ENCODE assay signal across 7 mouse cellular contexts in genomic region chr9:75441691-75442131, GRCm38 (mm10). TPM values are rescaled to one million over a fixed set of nuclear protein-coding genes. Genes with fewer than 3 reads are reported as not detected.
A peak's percentile ranks its signal among the peaks of the same experiment; 100 is the strongest.
DNase-seq lines count a peak whose midpoint lies in the region; ATAC-seq lines count a peak whose summit lies in the region.

No protein-coding gene starts in this region.

- ATAC-seq in lung, embryonic 15.5 days (ENCODE audit: borderline replicate concordance, extremely low read depth, low FRiP score, low TSS enrichment), result peak; percentile 82
- ATAC-seq in heart, embryonic 15.5 days (replicated peaks; ENCODE audit: insufficient number of reproducible peaks, insufficient read depth, low FRiP score, low read depth), result peak; percentile 84

- peak overlapping the region; percentile 81 for H3K27ac ChIP-seq in lung, embryonic 15.5 days
- H3K27ac ChIP-seq in brown adipose tissue, adult 24 weeks (replicated peaks; ENCODE audit: low read depth, low read length), result no peak overlapping the region
- peak overlapping the region; percentile 77 for H3K27ac ChIP-seq in heart, embryonic 15.5 days

- under 1% methylated on average over 31 of the region's 31 CpGs for WGBS in lung, embryonic 15.5 days
- under 1% methylated on average over 31 of the region's 31 CpGs for WGBS in heart, embryonic 15.5 days

- H3K27me3 ChIP-seq in lung, embryonic 15.5 days, result no peaks in the 10 kb centered on the region
- H3K27me3 ChIP-seq in heart, embryonic 15.5 days, result no peaks in the 10 kb centered on the region

- H3K36me3 ChIP-seq in lung, embryonic 15.5 days, result peaks cover 14% of the 10 kb centered on the region
- H3K36me3 ChIP-seq in heart, embryonic 15.5 days, result peaks cover 12% of the 10 kb centered on the region

- H3K9me3 ChIP-seq in lung, embryonic 15.5 days, result no peaks in the 10 kb centered on the region
- H3K9me3 ChIP-seq in heart, embryonic 15.5 days (replicated peaks), result no peaks in the 10 kb centered on the region

- peaks cover 11% of the 10 kb centered on the region for H3K4me1 ChIP-seq in lung, embryonic 15.5 days
- H3K4me1 ChIP-seq in brown adipose tissue, adult 24 weeks (ENCODE audit: control insufficient read depth, insufficient read depth, insufficient read length, low read length), result no peaks in the 10 kb centered on the region
- peaks cover 12% of the 10 kb centered on the region for H3K4me1 ChIP-seq in heart, embryonic 15.5 days (replicated peaks)

- peak overlapping the region; percentile 62 for H3K9ac ChIP-seq in lung, embryonic 15.5 days
- H3K9ac ChIP-seq in heart, embryonic 15.5 days, result peak overlapping the region; percentile 86

- peak overlapping the region; percentile 60 for H3K4me3 ChIP-seq in lung, embryonic 15.5 days
- peak overlapping the region; percentile 76 for H3K4me3 ChIP-seq in brown adipose tissue, adult 24 weeks (ENCODE audit: insufficient read depth, low read depth, low read length)
- H3K4me3 ChIP-seq in heart, embryonic 15.5 days, result peak overlapping the region; percentile 91

- peak overlapping the region; percentile 68 for H3K4me2 ChIP-seq in lung, embryonic 15.5 days
- H3K4me2 ChIP-seq in heart, embryonic 15.5 days, result peak overlapping the region; percentile 89

- DNase-seq in lung, postnatal 14 days, result no peak
- peak; percentile 32 for DNase-seq in lung, postnatal 25 days (ENCODE audit: low spot score)
- DNase-seq in layer of hippocampus, adult 18-20 months (ENCODE audit: low spot score in 2 of 2), result no peak
- no peak for DNase-seq in adrenal gland, postnatal 10 days

RNA-seq across cellular contexts. Expression of gene Leo1, which starts 0.4 kb away (rescaled TPM):
- 37.3 and 38.1 TPM in 2 replicates for polyA plus RNA-seq in lung, embryonic 15.5 days (2015; fragmentation: Nextera tagmentation; extraction: Ambion mirVana)
- polyA plus RNA-seq in brown adipose tissue, adult 24 weeks (2012; ENCODE audit: insufficient read depth, insufficient read length, missing spikeins), result 19.0 and 21.4 TPM in 2 replicates
- 27.1 and 27.7 TPM in 2 replicates for polyA plus RNA-seq in heart, embryonic 15.5 days (2015; fragmentation: Nextera tagmentation; extraction: Ambion mirVana)
- total RNA-seq in layer of hippocampus, adult 18-20 months (2021), result 10 to 100 TPM; 22.9 to 23.2 TPM
- total RNA-seq in adrenal gland, postnatal 10 days (2021), result 10 to 100 TPM; 26.1 to 27.1 TPM

RNA-seq across cellular contexts. Expression of gene Mapk6, which starts 31.9 kb away (rescaled TPM):
- 45.0 and 49.7 TPM in 2 replicates for polyA plus RNA-seq in lung, embryonic 15.5 days (2015; fragmentation: Nextera tagmentation; extraction: Ambion mirVana)
- 12.0 and 16.0 TPM in 2 replicates for polyA plus RNA-seq in brown adipose tissue, adult 24 weeks (2012; ENCODE audit: insufficient read depth, insufficient read length, missing spikeins)
- 36.4 and 42.3 TPM in 2 replicates for polyA plus RNA-seq in heart, embryonic 15.5 days (2015; fragmentation: Nextera tagmentation; extraction: Ambion mirVana)
- 10 to 100 TPM; 25.4 to 27.0 TPM for total RNA-seq in layer of hippocampus, adult 18-20 months (2021)
- total RNA-seq in adrenal gland, postnatal 10 days (2021), result 10 to 100 TPM; 34.6 to 35.1 TPM
